In genomic region chr16:65105184-65105931, GRCm38 (mm10) we compare ENCODE assay signal across 8 mouse cellular contexts. TPM values are rescaled to one million over a fixed set of nuclear protein-coding genes. Genes with fewer than 3 reads are reported as not detected.
A peak's percentile ranks its signal among the peaks of the same experiment; 100 is the strongest.
DNase-seq lines count a peak whose midpoint lies in the region; ATAC-seq and TF ChIP-seq lines count a peak whose summit lies in the region.

Gene Htr1f (minus strand): TSS chr16:65105854.

- no peak within 1 kb of the TSS for H3K4me3 ChIP-seq in heart, adult 2 months
- H3K4me3 ChIP-seq in embryonic facial prominence, embryonic 14.5 days (ENCODE audit: low read depth, low read length): peak within 1 kb of the TSS; percentile 46
- peak within 1 kb of the TSS; percentile 50 for H3K4me3 ChIP-seq in limb, embryonic 13.5 days
- peak within 1 kb of the TSS; percentile 77 for H3K4me3 ChIP-seq in olfactory bulb, adult 2 months (ENCODE audit: insufficient read depth, low read depth, low read length)

- no peak for TF ChIP-seq POLR2A in heart, adult 2 months (IDR thresholded peaks at IDR 0.05; ENCODE audit: insufficient read depth, low read depth, low read length)
- TF ChIP-seq POLR2A in olfactory bulb, adult 2 months (IDR thresholded peaks at IDR 0.05; ENCODE audit: insufficient read depth, low read depth, low read length): no peak

- H3K27me3 ChIP-seq in heart, adult 2 months (ENCODE audit: control insufficient read depth, insufficient read depth, low read length): peaks cover 4% of the 10 kb centered on the region
- peaks cover 12% of the 10 kb centered on the region for H3K27me3 ChIP-seq in embryonic facial prominence, embryonic 14.5 days (replicated peaks; ENCODE audit: control insufficient read depth, insufficient read depth, low read length)
- peaks cover 33% of the 10 kb centered on the region for H3K27me3 ChIP-seq in limb, embryonic 13.5 days

- H3K4me2 ChIP-seq in embryonic facial prominence, embryonic 14.5 days (ENCODE audit: low read depth, low read length): peak within 1 kb of the TSS; percentile 81
- H3K4me2 ChIP-seq in limb, embryonic 13.5 days (replicated peaks): peak within 1 kb of the TSS; percentile 87

- intact Hi-C loops in heart, adult 2 months (cut with DNase I): no loop called here

- DNase-seq in heart, postnatal 4 days: peak; percentile 7
- DNase-seq in heart, adult 2 months: no peak
- DNase-seq in R1 (ENCODE audit: low read depth, low spot score): peak; percentile 17
- peak; percentile 30 for DNase-seq in embryonic facial prominence, embryonic 14.5 days (ENCODE audit: low spot score)
- no peak for DNase-seq in cerebellum, adult 9-10 months

- H3K36me3 ChIP-seq in heart, adult 2 months (ENCODE audit: control insufficient read depth, insufficient read depth, low read length): no peaks in the 10 kb centered on the region
- H3K36me3 ChIP-seq in embryonic facial prominence, embryonic 14.5 days (ENCODE audit: control insufficient read depth, insufficient read depth, low read length): no peaks in the 10 kb centered on the region
- no peaks in the 10 kb centered on the region for H3K36me3 ChIP-seq in limb, embryonic 13.5 days

- no peak within 1 kb of the TSS for H3K9ac ChIP-seq in heart, adult 2 months (ENCODE audit: low read depth, low read length)
- peak within 1 kb of the TSS; percentile 48 for H3K9ac ChIP-seq in embryonic facial prominence, embryonic 14.5 days (ENCODE audit: low read depth, low read length)
- H3K9ac ChIP-seq in limb, embryonic 13.5 days: peak within 1 kb of the TSS; percentile 57

- H3K27ac ChIP-seq in heart, adult 2 months: no peak within 1 kb of the TSS
- no peak within 1 kb of the TSS for H3K27ac ChIP-seq in embryonic facial prominence, embryonic 14.5 days (replicated peaks; ENCODE audit: low read depth, low read length)
- H3K27ac ChIP-seq in limb, embryonic 13.5 days: no peak within 1 kb of the TSS
- peak within 1 kb of the TSS; percentile 86 for H3K27ac ChIP-seq in olfactory bulb, adult 2 months (ENCODE audit: insufficient read depth, low read depth, low read length)

- H3K79me2 ChIP-seq in heart, adult 2 months (replicated peaks; ENCODE audit: control insufficient read depth, insufficient read depth, low read length): no peaks in the 10 kb centered on the region

- no peaks in the 10 kb centered on the region for H3K9me3 ChIP-seq in embryonic facial prominence, embryonic 14.5 days (ENCODE audit: control insufficient read depth, low read length)
- H3K9me3 ChIP-seq in limb, embryonic 13.5 days: no peaks in the 10 kb centered on the region

- peak; percentile 78 for ATAC-seq in embryonic facial prominence, embryonic 14.5 days (ENCODE audit: low read depth)
- peak; percentile 44; the same call in 1 of the 2 replicates for ATAC-seq in limb, embryonic 13.5 days (ENCODE audit: low FRiP score, low read depth)
- no peak for ATAC-seq in monocyte, adult 5-6 weeks (replicated peaks; ENCODE audit: insufficient number of reproducible peaks, low FRiP score, low TSS enrichment, poor library complexity, severe bottlenecking)

- no peaks in the 10 kb centered on the region for H3K4me1 ChIP-seq in heart, adult 2 months (ENCODE audit: control insufficient read depth, insufficient read depth, low read length)
- H3K4me1 ChIP-seq in embryonic facial prominence, embryonic 14.5 days (ENCODE audit: control insufficient read depth, insufficient read depth, low read length): no peaks in the 10 kb centered on the region
- H3K4me1 ChIP-seq in limb, embryonic 13.5 days: peaks cover 4% of the 10 kb centered on the region; the same call in 1 of the 2 replicates
- H3K4me1 ChIP-seq in olfactory bulb, adult 2 months (ENCODE audit: control insufficient read depth, insufficient read depth, low read length): peaks cover 3% of the 10 kb centered on the region; the same call in 1 of the 2 replicates

- no peak for TF ChIP-seq CTCF in heart, adult 2 months (IDR thresholded peaks at IDR 0.05)
- TF ChIP-seq CTCF in olfactory bulb, adult 2 months (IDR thresholded peaks at IDR 0.05; ENCODE audit: insufficient read depth, low read depth, low read length): no peak

- TF ChIP-seq EP300 in heart, adult 2 months (IDR thresholded peaks at IDR 0.05; ENCODE audit: insufficient read depth, low read depth, low read length): no peak

- WGBS in heart, adult 2 months: 6% methylated on average over 41 of the region's 41 CpGs
- 6% methylated on average over 31 of the region's 41 CpGs for WGBS in embryonic facial prominence, embryonic 14.5 days
- WGBS in limb, embryonic 13.5 days: 4% methylated on average over 41 of the region's 41 CpGs
- 4% methylated on average over 41 of the region's 41 CpGs for WGBS in olfactory bulb, adult 2 months

RNA-seq across cellular contexts. Expression of gene Htr1f, which starts in this region (rescaled TPM):
- total RNA-seq in heart, postnatal 4 days (2021): not detected
- total RNA-seq in heart, adult 2 months (2021): not detected
- polyA plus RNA-seq in heart, adult 2 months (2012; rRNA removed): not detected in 2 replicates
- 0.33 and 0.38 TPM in 2 replicates for polyA plus RNA-seq in embryonic facial prominence, embryonic 14.5 days (2014; fragmentation: Nextera tagmentation; extraction: Ambion mirVana)
- 0.22 and 0.37 TPM in 2 replicates for polyA plus RNA-seq in limb, embryonic 13.5 days (2015; fragmentation: Nextera tagmentation; extraction: Ambion mirVana)
- not detected in 2 replicates for polyA plus RNA-seq in olfactory bulb, adult 2 months (2012; ENCODE audit: insufficient read depth, insufficient read length, low replicate concordance, missing spikeins)
- total RNA-seq in monocyte, adult 5-6 weeks (2017): not detected in 3 replicates

Comparison
In these comparisons a context has a peak if more than half of its experiments do, and no peak if none do; other contexts are left out.
1. Peak in DNase-seq in heart, postnatal 4 days; RNA of the gene not detected or under 1 TPM.
2. Peak in DNase-seq, ATAC-seq, H3K4me3 ChIP-seq, H3K9ac ChIP-seq and H3K4me2 ChIP-seq in embryonic facial prominence, embryonic 14.5 days; RNA of the gene not detected or under 1 TPM.
3. Peak in ATAC-seq, H3K4me3 ChIP-seq, H3K9ac ChIP-seq and H3K4me2 ChIP-seq in limb, embryonic 13.5 days; RNA of the gene not detected or under 1 TPM.